Mouse (Mus musculus) adipocyte (in vitro differentiated cells): ENCODE results near the gene Rev1.
A peak's percentile ranks its signal among the peaks of the same experiment; 100 is the strongest.

Source experiments
- DNase-seq: peaks from one replicate; pipeline ENCODE4 v3.0.0-alpha.2; 2016; ENCODE audit warnings: low spot score

The Rev1 gene

GRCm38 (mm10) chr1:38129501-38130267, at the start of gene Rev1:
Gene Rev1 (minus strand): TSS chr1:38129801.
- peak; percentile 86 for DNase-seq

- DNase-seq: no peak
Measured at GRCm38 (mm10) chr1:38178929-38179328, 49.3 kb upstream of the Rev1 start.

DNA sequence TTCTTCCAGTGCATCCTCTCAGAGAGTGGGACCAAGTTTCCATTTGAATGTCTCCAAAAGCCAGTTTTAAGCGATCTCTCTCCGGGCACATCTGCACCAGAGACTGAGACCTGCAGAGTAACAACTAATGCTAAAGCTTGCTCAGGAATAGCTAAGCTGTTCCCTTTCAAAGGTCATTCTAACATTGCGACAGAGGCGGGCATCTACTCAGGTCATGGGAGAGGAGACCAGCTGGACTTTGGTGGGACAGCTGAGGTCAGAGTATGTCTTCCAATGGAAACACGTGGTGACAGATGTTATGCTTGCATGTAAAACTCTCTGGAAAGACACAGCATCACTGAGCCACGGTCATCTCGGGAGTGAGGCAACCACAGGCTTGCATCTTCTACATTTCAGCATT, 46.5 kb upstream of the Rev1 start:
- DNase-seq: no peak

DNA sequence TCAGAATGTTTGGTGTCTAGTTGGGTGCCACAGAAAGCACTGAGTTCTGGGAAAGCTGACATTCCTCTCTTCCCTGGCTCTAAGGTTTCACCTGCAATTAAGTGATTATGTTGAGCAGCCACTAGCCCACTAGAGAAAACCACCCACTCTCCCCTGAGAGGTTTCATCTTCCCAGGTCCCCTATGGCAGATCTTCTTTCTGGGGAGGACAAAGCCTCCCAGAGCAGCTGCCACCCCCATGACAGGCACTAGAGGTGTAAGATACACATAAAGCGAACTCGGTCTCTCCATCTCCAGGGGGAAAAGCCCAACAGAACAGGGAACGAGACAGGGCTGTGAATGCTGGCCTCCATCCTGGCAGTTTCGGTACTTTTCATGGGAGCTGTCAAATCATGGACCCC, 42.3 kb upstream of the Rev1 start:
- DNase-seq: no peak

- no peak for DNase-seq
Measured at GRCm38 (mm10) chr1:38165696-38166095, 36.1 kb upstream of the Rev1 start.

GRCm38 (mm10) chr1:38150086-38150485, 20.5 kb upstream of the Rev1 start:
- no peak for DNase-seq

- no peak for DNase-seq
Measured at GRCm38 (mm10) chr1:38146008-38146407, 16.4 kb upstream of the Rev1 start.

DNA sequence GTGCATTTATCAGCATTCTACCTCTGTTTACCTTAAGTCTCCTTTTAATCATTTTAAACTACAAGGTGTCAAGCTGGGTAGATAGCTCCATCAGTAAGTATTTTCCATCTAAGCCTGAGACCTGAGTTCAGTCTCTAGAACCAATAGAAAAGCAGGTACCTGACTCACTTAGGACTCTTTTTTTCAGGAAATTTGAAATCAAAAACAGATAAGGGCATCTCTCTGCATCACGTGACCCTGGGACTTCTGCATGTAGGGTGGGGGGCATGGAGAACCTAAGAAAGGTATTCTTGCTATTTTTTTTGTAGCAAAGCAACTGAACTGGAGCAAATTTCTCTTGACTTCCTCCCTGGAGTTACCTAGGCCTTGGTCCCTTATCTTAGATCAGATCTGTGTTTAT, 11.8 kb upstream of the Rev1 start:
- DNase-seq: no peak

- DNase-seq: no peak
Measured at GRCm38 (mm10) chr1:38140911-38141310, 11.3 kb upstream of the Rev1 start.

GRCm38 (mm10) chr1:38139396-38139795, 9.8 kb upstream of the Rev1 start:
- no peak for DNase-seq

- DNase-seq: no peak
Measured at GRCm38 (mm10) chr1:38132942-38133341, 3.3 kb upstream of the Rev1 start.

- DNase-seq: no peak
Measured at GRCm38 (mm10) chr1:38130715-38131483, 1.3 kb upstream of the Rev1 start.

- peak; percentile 61 for DNase-seq
Measured at GRCm38 (mm10) chr1:38128919-38129436, 623 bp downstream of the Rev1 start.

- DNase-seq: peak; percentile 43
Measured at GRCm38 (mm10) chr1:38127036-38127435, 2.6 kb downstream of the Rev1 start.

DNA sequence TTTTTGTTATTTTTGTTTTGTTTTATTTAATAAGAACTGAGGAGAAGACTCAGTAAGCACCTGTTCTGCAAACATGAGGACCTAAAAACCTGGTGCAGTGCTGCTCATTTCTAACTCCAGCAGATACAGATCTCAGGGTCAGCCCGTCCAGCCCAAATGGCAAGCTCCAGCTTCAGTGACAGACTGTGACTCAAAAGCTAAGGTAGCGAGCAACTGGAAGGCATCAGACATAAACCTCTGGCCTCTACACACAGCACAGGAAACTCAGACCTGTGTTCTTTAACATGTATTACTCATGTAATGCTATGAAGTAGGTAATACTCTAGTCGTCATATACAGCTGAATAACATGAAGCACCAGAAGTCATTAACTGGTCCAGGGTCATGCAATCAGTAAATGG, 3.2 kb downstream of the Rev1 start:
- no peak for DNase-seq

- peak; percentile 53 for DNase-seq
Measured at GRCm38 (mm10) chr1:38124261-38124660, 5.3 kb downstream of the Rev1 start.

DNA sequence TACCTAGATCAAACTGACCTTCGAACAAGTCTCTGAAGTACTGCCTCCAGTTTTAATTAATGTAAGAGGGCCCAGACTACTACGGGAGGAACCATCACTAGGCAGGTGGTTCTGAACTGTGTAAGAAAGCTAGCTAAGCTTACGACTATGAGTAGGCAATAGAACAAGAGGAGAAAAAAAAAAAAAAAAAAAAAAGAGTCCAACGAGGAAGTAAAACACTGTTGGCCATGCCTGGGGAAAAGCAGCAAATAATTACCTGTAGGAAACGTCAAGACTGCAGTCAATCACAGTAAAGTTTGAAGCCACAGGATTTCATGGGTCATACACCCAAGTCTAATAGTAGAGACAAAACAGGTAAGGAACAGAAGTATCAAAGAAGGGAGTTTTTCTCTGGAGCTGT, 8.7 kb downstream of the Rev1 start:
- DNase-seq: no peak

GRCm38 (mm10) chr1:38118624-38119023, 11.0 kb downstream of the Rev1 start:
- no peak for DNase-seq

DNA sequence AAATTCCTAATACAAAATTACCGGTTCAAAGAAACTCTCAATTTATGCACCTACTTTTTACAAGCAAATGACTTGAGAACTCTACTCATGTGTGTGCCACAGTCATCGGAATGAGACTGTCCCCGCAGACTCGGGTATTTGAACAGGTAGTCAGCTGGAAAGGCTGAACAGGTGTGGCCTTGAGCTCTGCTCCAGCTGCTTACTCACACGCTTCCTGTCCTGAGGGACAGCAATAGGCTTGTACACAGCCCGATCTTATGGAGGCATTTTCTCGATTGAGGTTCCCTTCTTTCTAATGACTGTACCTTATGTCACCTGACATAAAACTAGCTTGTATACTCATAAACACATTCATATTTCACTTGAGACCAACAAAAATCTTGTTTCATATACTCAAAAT, 19.8 kb downstream of the Rev1 start:
- no peak for DNase-seq

GRCm38 (mm10) chr1:38103813-38104212, 25.8 kb downstream of the Rev1 start:
- DNase-seq: no peak

DNA sequence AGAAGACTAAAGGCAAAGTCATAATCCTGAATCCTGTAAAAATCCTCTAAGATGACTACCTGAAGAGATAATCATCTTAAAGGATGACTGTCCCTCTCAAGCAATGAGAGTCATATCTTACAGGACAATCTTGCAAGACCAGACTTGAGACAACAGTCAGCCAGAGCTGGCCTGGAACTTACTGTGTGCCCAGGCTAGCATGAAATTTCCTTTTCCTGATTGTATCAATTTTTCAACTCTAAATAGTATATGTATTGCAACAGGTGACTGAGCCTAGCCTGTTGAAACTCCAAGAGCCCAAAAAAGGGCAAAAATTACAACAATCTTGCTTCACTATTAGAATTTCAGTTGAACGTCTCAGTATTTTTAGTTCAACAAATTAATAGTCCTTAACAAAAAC, 26.4 kb downstream of the Rev1 start:
- no peak for DNase-seq

DNA sequence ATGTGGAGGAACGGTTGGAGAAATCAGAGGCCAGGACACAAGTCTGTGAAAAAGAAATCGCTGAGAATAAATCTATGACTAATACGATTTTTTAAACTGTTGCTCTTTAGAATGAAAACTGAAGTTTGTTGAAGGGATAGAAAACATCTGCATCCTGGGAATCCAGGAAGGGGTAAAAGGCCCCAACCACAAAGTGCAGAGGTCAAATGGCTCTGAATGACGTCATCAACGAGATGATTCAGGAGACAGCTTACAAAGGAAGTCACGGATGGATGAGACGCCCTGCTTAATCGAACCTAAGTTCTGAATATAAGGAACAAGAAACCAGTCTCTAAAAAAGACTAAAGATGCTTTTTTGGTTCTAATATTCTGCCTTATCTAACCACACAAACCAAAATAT, 48.3 kb downstream of the Rev1 start:
- DNase-seq: no peak

- no peak for DNase-seq
Measured at GRCm38 (mm10) chr1:38071326-38071725, 58.3 kb downstream of the Rev1 start.
